In genomic region chr9:106242813-106243488, GRCm38 (mm10) we compare ENCODE assay signal across 9 mouse cellular contexts. TPM values are rescaled to one million over a fixed set of nuclear protein-coding genes. Genes with fewer than 3 reads are reported as not detected.
A peak's percentile ranks its signal among the peaks of the same experiment; 100 is the strongest.
DNase-seq lines count a peak whose midpoint lies in the region; ATAC-seq and TF ChIP-seq lines count a peak whose summit lies in the region.
"Had no signal": no experiment of that assay in that cellular context is flagged by ENCODE, and none has a peak within 500 bp of the region (broad histone marks: within the 10 kb centered on the region; RNA-seq: fewer than 3 reads in every experiment).

No protein-coding gene starts in this region.

- H3K27me3 ChIP-seq in kidney, embryonic 15.5 days: no peaks in the 10 kb centered on the region
- H3K27me3 ChIP-seq in intestine, embryonic 16.5 days (replicated peaks; ENCODE audit: control insufficient read depth, insufficient read depth, low read length): no peaks in the 10 kb centered on the region
- no peaks in the 10 kb centered on the region for H3K27me3 ChIP-seq in midbrain, embryonic 15.5 days (replicated peaks)
- no peaks in the 10 kb centered on the region for H3K27me3 ChIP-seq in midbrain, postnatal 0 days (ENCODE audit: insufficient read depth, low read length)
- H3K27me3 ChIP-seq: Patski had no signal

- no peak for ATAC-seq in kidney, embryonic 15.5 days (replicated peaks; ENCODE audit: low FRiP score)
- ATAC-seq in intestine, embryonic 16.5 days: peak; percentile 13; the same call in 1 of the 2 replicates
- no peak for ATAC-seq in midbrain, embryonic 15.5 days (replicated peaks)
- no peak for ATAC-seq in midbrain, postnatal 0 days (ENCODE audit: low FRiP score)
- ATAC-seq: Patski had no signal

- H3K4me2 ChIP-seq in kidney, embryonic 15.5 days: no peak overlapping the region
- no peak overlapping the region for H3K4me2 ChIP-seq in intestine, embryonic 16.5 days (ENCODE audit: low read depth, low read length)
- H3K4me2 ChIP-seq in midbrain, embryonic 15.5 days: no peak overlapping the region
- H3K4me2 ChIP-seq in midbrain, postnatal 0 days (ENCODE audit: low read depth, low read length, poor library complexity, severe bottlenecking): no peak overlapping the region

- peak overlapping the region; percentile 48 for H3K27ac ChIP-seq in kidney, embryonic 15.5 days
- H3K27ac ChIP-seq in intestine, embryonic 16.5 days (ENCODE audit: low read length): peak overlapping the region; percentile 53
- H3K27ac ChIP-seq in macrophage: peak overlapping the region; percentile 89
- H3K27ac ChIP-seq in midbrain, embryonic 15.5 days: no peak overlapping the region
- no peak overlapping the region for H3K27ac ChIP-seq in midbrain, postnatal 0 days (ENCODE audit: low read depth, low read length)

- no peaks in the 10 kb centered on the region for H3K9me3 ChIP-seq in kidney, embryonic 15.5 days (replicated peaks)
- H3K9me3 ChIP-seq in intestine, embryonic 16.5 days (ENCODE audit: control insufficient read depth, low read length): no peaks in the 10 kb centered on the region
- H3K9me3 ChIP-seq in midbrain, embryonic 15.5 days: no peaks in the 10 kb centered on the region
- no peaks in the 10 kb centered on the region for H3K9me3 ChIP-seq in midbrain, postnatal 0 days (ENCODE audit: low read length)

- H3K79me2 ChIP-seq in macrophage (ENCODE audit: inconsistent target): peaks cover 23% of the 10 kb centered on the region

- peaks cover 61% of the 10 kb centered on the region for H3K36me3 ChIP-seq in kidney, embryonic 15.5 days
- peaks cover 12% of the 10 kb centered on the region for H3K36me3 ChIP-seq in intestine, embryonic 16.5 days (ENCODE audit: control insufficient read depth, insufficient read depth, low read length)
- peaks cover 39% of the 10 kb centered on the region for H3K36me3 ChIP-seq in macrophage (ENCODE audit: inconsistent target)
- H3K36me3 ChIP-seq in midbrain, embryonic 15.5 days (replicated peaks): peaks cover 44% of the 10 kb centered on the region
- peaks cover 41% of the 10 kb centered on the region for H3K36me3 ChIP-seq in midbrain, postnatal 0 days (ENCODE audit: insufficient read depth, low read length)

- WGBS in kidney, embryonic 15.5 days: 55% methylated on average over 19 of the region's 19 CpGs
- 54% methylated on average over 19 of the region's 19 CpGs for WGBS in intestine, embryonic 16.5 days
- WGBS in macrophage (ENCODE audit: missing documents): 16% methylated on average over 19 of the region's 19 CpGs
- 86% methylated on average over 19 of the region's 19 CpGs for WGBS in midbrain, embryonic 15.5 days
- 85% methylated on average over 19 of the region's 19 CpGs for WGBS in midbrain, postnatal 0 days

- H3K4me3 ChIP-seq in kidney, embryonic 15.5 days (replicated peaks): no peak overlapping the region
- H3K4me3 ChIP-seq in intestine, embryonic 16.5 days (ENCODE audit: low read length): no peak overlapping the region
- H3K4me3 ChIP-seq in macrophage (ENCODE audit: inconsistent target): no peak overlapping the region
- H3K4me3 ChIP-seq in midbrain, embryonic 15.5 days: no peak overlapping the region
- H3K4me3 ChIP-seq in midbrain, postnatal 0 days (ENCODE audit: low read depth, low read length): no peak overlapping the region

- H3K9ac ChIP-seq in kidney, embryonic 15.5 days: no peak overlapping the region
- H3K9ac ChIP-seq in intestine, embryonic 16.5 days (ENCODE audit: low read depth, low read length): 0 out of 2 replicates have a peak overlapping the region, but pooled peaks have one; percentile 3
- H3K9ac ChIP-seq in midbrain, embryonic 15.5 days: no peak overlapping the region
- no peak overlapping the region for H3K9ac ChIP-seq in midbrain, postnatal 0 days (replicated peaks; ENCODE audit: low read length, poor library complexity, severe bottlenecking)

- H3K4me1 ChIP-seq in kidney, embryonic 15.5 days: peaks cover 28% of the 10 kb centered on the region
- H3K4me1 ChIP-seq in intestine, embryonic 16.5 days (ENCODE audit: control insufficient read depth, insufficient read depth, low read length): peaks cover 16% of the 10 kb centered on the region
- H3K4me1 ChIP-seq in midbrain, embryonic 15.5 days: peaks cover 15% of the 10 kb centered on the region
- H3K4me1 ChIP-seq in midbrain, postnatal 0 days (ENCODE audit: insufficient read depth, low read length): peaks cover 9% of the 10 kb centered on the region

- no peak for TF ChIP-seq CTCF in midbrain, postnatal 0 days (IDR thresholded peaks at IDR 0.05)

- no peak for DNase-seq in kidney, adult 11 months
- peak; percentile 81 to 84 for DNase-seq in cerebellum, postnatal 14 days
- no peak for DNase-seq in yolk sac, embryonic 10.5 days (ENCODE audit: low spot score)
- no peak for DNase-seq in midbrain, postnatal 0 days (ENCODE audit: low spot score)

RNA-seq across cellular contexts. Expression of gene Alas1, which starts 5.5 kb away (rescaled TPM):
- polyA plus RNA-seq in kidney, embryonic 15.5 days (2015; fragmentation: Nextera tagmentation; extraction: Ambion mirVana): 104 and 121 TPM in 2 replicates
- polyA plus RNA-seq in intestine, embryonic 16.5 days (2015; fragmentation: Nextera tagmentation; extraction: Ambion mirVana): 129 and 131 TPM in 2 replicates
- total RNA-seq in macrophage (2018; cell fraction: chromatin; rRNA removed): 100 to 1,000 TPM in 8 of 26 experiments, 10 to 100 TPM in 18; 27.9 to 189 (median 89.2) TPM
- 100 to 1,000 TPM; 113 to 192 (median 160) TPM for total RNA-seq in macrophage (2018; cell fraction: cytosol; rRNA removed)
- 100 to 1,000 TPM in 15 of 26 experiments, 10 to 100 TPM in 11; 46.5 to 175 (median 103) TPM for total RNA-seq in macrophage (2018; cell fraction: nucleus; rRNA removed)
- 173 to 195 TPM (median 183 TPM) in 3 replicates for polyA plus RNA-seq in macrophage (2018)
- polyA plus RNA-seq in midbrain, embryonic 15.5 days (2015; fragmentation: Nextera tagmentation; extraction: Ambion mirVana): 91.1 and 99.0 TPM in 2 replicates
- total RNA-seq in midbrain, postnatal 0 days (2014; rRNA removed): 51.5 and 76.1 TPM in 2 replicates
- 84.4 and 86.8 TPM in 2 replicates for polyA plus RNA-seq in midbrain, postnatal 0 days (2015; fragmentation: Nextera tagmentation; extraction: Ambion mirVana)

RNA-seq across cellular contexts. Expression of gene Tlr9, which starts 20.6 kb away (rescaled TPM):
- polyA plus RNA-seq in kidney, embryonic 15.5 days (2015; fragmentation: Nextera tagmentation; extraction: Ambion mirVana): 0.09 TPM in 1 of 2 replicates, not detected in the other
- polyA plus RNA-seq in intestine, embryonic 16.5 days (2015; fragmentation: Nextera tagmentation; extraction: Ambion mirVana): 0.04 and 0.05 TPM in 2 replicates
- 10 to 100 TPM in 14 of 26 experiments, 1 to 10 TPM in 12; 1.1 to 44.1 (median 13.9) TPM for total RNA-seq in macrophage (2018; cell fraction: chromatin; rRNA removed)
- 100 to 1,000 TPM in 9 of 26 experiments, 10 to 100 TPM in 17; 16.2 to 215 (median 57.2) TPM for total RNA-seq in macrophage (2018; cell fraction: cytosol; rRNA removed)
- 100 to 1,000 TPM in 13 of 26 experiments, 10 to 100 TPM in 13; 10.9 to 317 (median 79.4) TPM for total RNA-seq in macrophage (2018; cell fraction: nucleus; rRNA removed)
- 9.3 to 44.3 TPM (median 27.8 TPM) in 3 replicates for polyA plus RNA-seq in macrophage (2018)
- 0.05 TPM in 1 of 2 replicates, not detected in the other for polyA plus RNA-seq in midbrain, embryonic 15.5 days (2015; fragmentation: Nextera tagmentation; extraction: Ambion mirVana)
- 0.49 and 0.85 TPM in 2 replicates for total RNA-seq in midbrain, postnatal 0 days (2014; rRNA removed)
- polyA plus RNA-seq in midbrain, postnatal 0 days (2015; fragmentation: Nextera tagmentation; extraction: Ambion mirVana): 0.07 and 0.16 TPM in 2 replicates

RNA-seq across cellular contexts. Expression of gene Poc1a, which starts 37.9 kb away (rescaled TPM):
- 24.5 and 28.0 TPM in 2 replicates for polyA plus RNA-seq in kidney, embryonic 15.5 days (2015; fragmentation: Nextera tagmentation; extraction: Ambion mirVana)
- polyA plus RNA-seq in intestine, embryonic 16.5 days (2015; fragmentation: Nextera tagmentation; extraction: Ambion mirVana): 27.0 and 29.1 TPM in 2 replicates
- 1 to 10 TPM; 1.9 to 9.1 (median 4.5) TPM for total RNA-seq in macrophage (2018; cell fraction: chromatin; rRNA removed)
- total RNA-seq in macrophage (2018; cell fraction: cytosol; rRNA removed): 1 to 10 TPM; 2.2 to 5.2 (median 3.6) TPM
- total RNA-seq in macrophage (2018; cell fraction: nucleus; rRNA removed): 1 to 10 TPM; 1.0 to 5.8 (median 2.6) TPM
- polyA plus RNA-seq in macrophage (2018): 2.7 to 6.4 TPM (median 3.5 TPM) in 3 replicates
- 9.1 and 9.9 TPM in 2 replicates for polyA plus RNA-seq in midbrain, embryonic 15.5 days (2015; fragmentation: Nextera tagmentation; extraction: Ambion mirVana)
- total RNA-seq in midbrain, postnatal 0 days (2014; rRNA removed): 6.5 and 8.7 TPM in 2 replicates
- polyA plus RNA-seq in midbrain, postnatal 0 days (2015; fragmentation: Nextera tagmentation; extraction: Ambion mirVana): 9.8 and 11.7 TPM in 2 replicates

RNA-seq across cellular contexts. Expression of gene Twf2, which starts 40.0 kb away (rescaled TPM):
- 67.0 and 73.4 TPM in 2 replicates for polyA plus RNA-seq in kidney, embryonic 15.5 days (2015; fragmentation: Nextera tagmentation; extraction: Ambion mirVana)
- 48.6 and 50.0 TPM in 2 replicates for polyA plus RNA-seq in intestine, embryonic 16.5 days (2015; fragmentation: Nextera tagmentation; extraction: Ambion mirVana)
- 10 to 100 TPM in 21 of 26 experiments, 1 to 10 TPM in 5; 4.4 to 82.2 (median 27.6) TPM for total RNA-seq in macrophage (2018; cell fraction: chromatin; rRNA removed)
- 100 to 1,000 TPM in 6 of 26 experiments, 10 to 100 TPM in 20; 38.6 to 130 (median 74.2) TPM for total RNA-seq in macrophage (2018; cell fraction: cytosol; rRNA removed)
- total RNA-seq in macrophage (2018; cell fraction: nucleus; rRNA removed): 10 to 100 TPM; 12.8 to 76.0 (median 32.1) TPM
- 37.5 to 79.0 TPM (median 76.6 TPM) in 3 replicates for polyA plus RNA-seq in macrophage (2018)
- 51.8 and 55.8 TPM in 2 replicates for polyA plus RNA-seq in midbrain, embryonic 15.5 days (2015; fragmentation: Nextera tagmentation; extraction: Ambion mirVana)
- total RNA-seq in midbrain, postnatal 0 days (2014; rRNA removed): 60.1 and 78.3 TPM in 2 replicates
- polyA plus RNA-seq in midbrain, postnatal 0 days (2015; fragmentation: Nextera tagmentation; extraction: Ambion mirVana): 41.6 and 47.4 TPM in 2 replicates

RNA-seq across cellular contexts. Expression of gene Ppm1m, which starts 43.4 kb away (rescaled TPM):
- polyA plus RNA-seq in kidney, embryonic 15.5 days (2015; fragmentation: Nextera tagmentation; extraction: Ambion mirVana): 49.0 and 55.1 TPM in 2 replicates
- 23.4 and 26.3 TPM in 2 replicates for polyA plus RNA-seq in intestine, embryonic 16.5 days (2015; fragmentation: Nextera tagmentation; extraction: Ambion mirVana)
- 10 to 100 TPM in 22 of 26 experiments, 1 to 10 TPM in 4; 4.4 to 53.3 (median 21.1) TPM for total RNA-seq in macrophage (2018; cell fraction: chromatin; rRNA removed)
- 10 to 100 TPM; 12.8 to 29.1 (median 19.8) TPM for total RNA-seq in macrophage (2018; cell fraction: cytosol; rRNA removed)
- total RNA-seq in macrophage (2018; cell fraction: nucleus; rRNA removed): 10 to 100 TPM in 22 of 26 experiments, 1 to 10 TPM in 4; 6.9 to 38.6 (median 17.5) TPM
- 11.4 to 23.0 TPM (median 20.3 TPM) in 3 replicates for polyA plus RNA-seq in macrophage (2018)
- polyA plus RNA-seq in midbrain, embryonic 15.5 days (2015; fragmentation: Nextera tagmentation; extraction: Ambion mirVana): 17.2 and 20.5 TPM in 2 replicates
- 16.2 and 27.7 TPM in 2 replicates for total RNA-seq in midbrain, postnatal 0 days (2014; rRNA removed)
- 18.5 and 21.3 TPM in 2 replicates for polyA plus RNA-seq in midbrain, postnatal 0 days (2015; fragmentation: Nextera tagmentation; extraction: Ambion mirVana)

Comparison
In these comparisons a context has a peak if more than half of its experiments do, and no peak if none do; other contexts are left out.
1. H3K27ac ChIP-seq: peak in kidney, embryonic 15.5 days (single experiment), intestine, embryonic 16.5 days (single experiment) and macrophage (single experiment); none in midbrain, embryonic 15.5 days (single experiment) and midbrain, postnatal 0 days (single experiment).
2. DNase-seq: peak in cerebellum, postnatal 14 days (2 of 2); none in kidney, adult 11 months (single experiment), yolk sac, embryonic 10.5 days (single experiment) and midbrain, postnatal 0 days (single experiment).